Mouse (Mus musculus) ES-E14 (cell line): ENCODE measurements at regions not wholly inside any gene's neighbourhood (a gene's known extent, or its start where the extent isn't known, plus 50 kb on each side); places are given as distances from the start of the nearest gene placed in this dataset.

ENCODE experiments used
- HCFC1 ChIP-seq: IDR thresholded peaks from 2 replicates; pipeline ENCODE4 v1.6.1; 2012; ENCODE audit warnings: low read length, inconsistent platforms, borderline replicate concordance; ENCODE audit not compliant: insufficient read depth
- ZC3H11A ChIP-seq: IDR thresholded peaks from 2 replicates; pipeline ENCODE4 v1.6.1; 2012; ENCODE audit warnings: low read depth, mild to moderate bottlenecking, inconsistent platforms, low read length, borderline replicate concordance
- ZNF384 ChIP-seq: IDR thresholded peaks from 2 replicates; pipeline ENCODE4 v1.6.1; 2012; ENCODE audit warnings: low read depth, low read length, inconsistent platforms

DNA sequence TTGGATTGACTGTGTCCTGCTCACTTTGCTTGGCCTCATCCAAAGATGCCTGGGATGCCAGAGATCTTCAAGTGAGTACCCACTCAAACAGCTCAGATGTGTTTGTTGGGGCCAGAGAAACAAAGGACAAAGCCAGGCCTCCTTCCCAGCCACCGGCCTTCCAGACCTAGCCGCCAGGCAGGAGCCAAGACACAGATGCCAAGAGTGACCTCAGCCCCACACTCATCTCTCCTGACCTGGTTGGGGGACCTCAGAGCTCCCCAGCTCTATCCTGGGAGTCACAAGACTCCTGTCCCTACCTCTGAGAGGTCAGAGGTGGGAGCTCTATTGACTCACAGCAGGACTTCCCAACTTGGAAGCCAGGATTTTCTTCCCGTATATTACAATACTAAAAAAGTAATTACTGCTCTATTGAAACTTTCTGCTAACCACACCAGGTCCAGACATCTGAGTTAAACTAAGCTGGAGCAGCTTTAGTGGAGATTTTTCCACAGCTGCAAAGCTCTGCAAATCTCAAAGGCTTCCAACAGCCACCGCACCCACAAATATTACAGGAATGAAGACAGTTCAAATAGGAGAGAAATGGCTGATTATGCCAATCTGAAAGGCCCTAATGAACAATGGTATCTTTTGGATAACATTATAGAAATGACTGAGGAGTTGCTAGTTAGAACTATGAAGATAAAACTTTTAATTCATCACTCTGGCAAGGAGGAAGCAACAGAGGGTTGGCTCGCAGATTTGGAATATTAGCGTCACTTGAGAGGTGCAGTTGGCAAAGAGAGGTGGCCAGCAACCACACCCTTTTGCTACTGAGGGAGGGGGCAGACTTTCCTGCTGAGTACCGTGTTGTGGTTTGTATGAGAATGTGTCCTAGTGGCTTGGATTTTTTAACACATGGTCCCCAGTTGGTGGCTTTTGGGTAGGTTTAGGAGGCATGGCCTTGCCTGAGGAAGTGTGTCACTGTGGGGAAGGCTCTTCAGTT lies 162.9 kb downstream of the Fndc1 start:
- TF ChIP-seq ZC3H11A (no peak), ZNF384 (no peak), HCFC1 (no peak)
